Mouse (Mus musculus): ENCODE measurements around the gene Ppfia2.

Ppfia2 gene

DNA sequence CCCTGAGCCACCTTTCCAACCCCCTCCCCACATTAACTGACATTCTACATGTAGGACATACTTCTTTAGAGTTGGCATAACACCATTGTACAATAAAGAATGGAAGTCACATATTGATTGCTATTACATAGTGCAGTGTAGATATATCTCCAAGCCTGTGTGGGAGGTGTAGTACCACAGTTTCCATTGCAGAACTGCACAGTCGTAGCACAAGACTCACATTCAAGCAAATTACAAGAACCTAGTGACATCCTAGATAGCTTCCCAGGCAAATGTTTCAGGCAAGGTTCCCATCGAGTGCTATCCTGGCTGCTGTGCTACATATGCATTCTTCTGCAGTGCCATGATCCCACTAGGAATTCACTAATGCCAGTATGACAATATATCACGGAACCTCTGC is 200.0 kb downstream of the Ppfia2 start:
- DNase-seq, result no peak

DNA sequence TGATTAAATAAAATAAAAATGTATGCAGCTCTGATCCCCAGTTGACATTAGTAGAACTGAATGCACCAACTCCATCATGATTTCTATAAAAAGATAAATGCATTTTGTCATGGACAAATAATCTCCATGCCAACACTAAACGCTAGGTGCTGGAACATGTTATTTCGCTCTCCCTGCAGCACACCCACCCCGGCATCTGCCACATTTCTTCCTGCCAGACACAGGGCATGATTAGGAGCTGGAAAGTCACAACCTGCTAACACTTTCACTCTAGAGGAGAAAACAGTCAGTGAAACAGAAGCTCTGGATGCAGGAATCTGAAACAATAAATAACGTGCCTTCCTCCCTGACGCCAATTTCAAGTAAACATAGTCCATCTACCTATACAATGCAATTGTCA is 211.3 kb downstream of the Ppfia2 start:
- DNase-seq, result no peak

DNA sequence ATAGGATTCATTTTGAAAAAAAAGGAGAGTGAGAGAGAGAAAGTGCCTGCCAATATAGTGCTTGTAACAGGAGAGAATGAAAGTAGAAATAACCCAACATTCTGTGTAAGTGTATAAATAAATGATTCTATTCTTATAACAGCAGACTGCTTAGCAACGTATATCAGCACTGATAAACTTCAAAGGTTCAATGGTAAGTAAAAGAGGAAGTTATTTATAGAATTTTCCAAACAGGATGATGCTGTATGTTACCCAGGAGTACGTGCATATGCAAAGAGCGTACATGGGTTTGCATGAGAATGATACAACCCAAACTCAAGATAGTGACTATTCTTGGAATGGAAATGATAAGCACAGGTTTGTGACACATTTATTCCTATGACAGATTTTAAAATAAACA is 215.4 kb downstream of the Ppfia2 start:
- DNase-seq, result no peak

DNA sequence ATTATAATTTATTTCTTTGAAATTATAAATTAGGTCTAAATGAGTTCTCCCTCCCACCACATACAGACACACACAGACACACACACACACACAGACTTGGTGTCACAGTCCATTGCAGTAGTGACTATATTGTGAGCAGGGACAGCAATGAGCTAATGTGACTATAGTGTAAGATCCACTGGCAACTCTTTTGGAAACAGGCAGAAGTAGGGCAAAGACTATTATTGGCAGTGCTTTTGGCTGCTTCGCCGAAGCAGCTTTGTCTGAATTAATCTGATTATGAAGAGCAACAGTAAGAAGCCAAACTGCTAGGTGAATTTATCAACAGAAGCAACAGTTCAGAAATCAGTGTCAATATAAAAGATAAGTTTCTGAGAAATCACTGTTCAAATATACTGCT is 249.8 kb downstream of the Ppfia2 start:
- DNase-seq, result no peak

- no peak for DNase-seq
Measured at GRCm38 (mm10) chr10:106732265-106732664, 262.1 kb downstream of the Ppfia2 start.

- no peak for DNase-seq
Measured at GRCm38 (mm10) chr10:106736230-106737063, 266.3 kb downstream of the Ppfia2 start.

DNA sequence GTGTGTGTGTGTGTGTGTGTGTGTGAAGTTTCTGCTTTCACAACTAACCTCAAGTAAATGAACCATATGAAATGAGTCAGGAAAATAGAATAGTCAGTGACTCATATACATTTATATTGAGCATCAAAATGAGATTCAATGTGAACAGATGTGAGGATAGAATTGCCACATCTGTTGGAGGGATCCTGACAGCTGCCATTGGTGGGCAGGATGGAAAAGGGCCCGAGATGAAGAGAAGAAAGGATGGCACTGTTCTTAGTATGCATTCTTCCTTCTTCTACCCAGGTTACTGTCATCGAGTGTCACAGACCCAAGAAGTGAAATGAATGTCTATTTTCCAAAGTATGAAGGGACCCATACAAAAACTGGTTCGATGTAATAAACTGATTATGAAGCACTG is 268.1 kb downstream of the Ppfia2 start:
- DNase-seq, result no peak

DNA sequence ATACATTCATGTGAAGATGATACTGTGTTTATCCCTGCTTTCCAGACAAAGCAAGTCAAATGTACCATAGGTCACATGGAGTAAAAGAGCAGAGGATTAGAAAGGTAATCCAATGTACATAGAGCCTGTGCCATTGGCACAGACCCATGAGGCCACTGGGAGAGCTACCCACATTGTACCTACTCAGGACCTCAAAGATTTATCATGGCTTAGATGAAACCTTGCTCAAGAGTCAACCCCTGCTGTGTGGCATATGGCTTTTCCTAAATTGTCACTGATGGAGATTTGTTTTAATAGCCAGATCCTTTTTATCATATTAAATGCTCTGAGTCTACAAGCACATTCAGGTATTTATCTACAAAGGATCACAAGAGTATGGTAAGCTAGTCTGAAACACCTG is 274.8 kb downstream of the Ppfia2 start:
- DNase-seq, result no peak

- DNase-seq, result no peak
Measured at GRCm38 (mm10) chr10:106761061-106761460, 290.9 kb downstream of the Ppfia2 start.

- DNase-seq, result no peak
Measured at GRCm38 (mm10) chr10:106763785-106764184, 293.6 kb downstream of the Ppfia2 start.

DNA sequence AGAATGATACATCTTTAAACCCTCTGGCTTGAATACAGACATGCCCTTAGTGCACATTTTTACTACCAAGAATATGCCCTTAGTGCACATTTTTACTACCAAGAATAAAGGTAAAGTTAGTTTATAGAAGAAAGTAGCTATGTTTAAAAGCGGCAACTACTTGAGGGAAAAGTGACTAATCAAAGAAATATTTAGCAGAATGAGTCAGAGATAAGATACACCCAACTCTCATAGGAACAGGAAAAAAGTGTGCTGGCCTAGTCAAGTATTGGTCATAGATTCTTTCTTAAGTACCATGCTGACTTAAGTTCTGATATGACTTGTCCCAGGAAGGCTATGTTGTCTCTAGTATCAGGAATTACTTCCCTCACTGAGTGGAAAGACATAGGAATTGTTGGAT is 305.4 kb downstream of the Ppfia2 start:
- DNase-seq, result no peak

- DNase-seq, result no peak
Measured at GRCm38 (mm10) chr10:106815447-106815846, 345.3 kb downstream of the Ppfia2 start.

DNA sequence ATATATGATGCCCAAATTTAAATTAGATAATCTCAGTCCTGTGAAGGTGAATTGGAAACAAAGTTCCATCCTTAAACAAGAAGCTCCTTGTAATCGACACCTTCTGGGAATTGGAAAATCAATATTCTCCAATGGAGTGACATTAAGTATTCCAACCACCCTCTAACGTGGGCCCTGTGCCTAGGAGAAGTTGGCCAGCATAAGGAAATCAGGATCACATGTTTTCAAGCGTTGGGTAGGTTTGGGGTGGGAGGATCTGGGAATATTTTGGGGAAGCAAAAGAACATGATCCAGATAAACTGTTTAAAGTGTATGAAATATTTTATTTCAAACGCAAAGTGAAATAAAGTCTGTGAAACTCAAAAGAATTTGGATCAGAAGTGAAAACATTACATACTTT is 348.2 kb downstream of the Ppfia2 start:
- DNase-seq, result no peak

DNA sequence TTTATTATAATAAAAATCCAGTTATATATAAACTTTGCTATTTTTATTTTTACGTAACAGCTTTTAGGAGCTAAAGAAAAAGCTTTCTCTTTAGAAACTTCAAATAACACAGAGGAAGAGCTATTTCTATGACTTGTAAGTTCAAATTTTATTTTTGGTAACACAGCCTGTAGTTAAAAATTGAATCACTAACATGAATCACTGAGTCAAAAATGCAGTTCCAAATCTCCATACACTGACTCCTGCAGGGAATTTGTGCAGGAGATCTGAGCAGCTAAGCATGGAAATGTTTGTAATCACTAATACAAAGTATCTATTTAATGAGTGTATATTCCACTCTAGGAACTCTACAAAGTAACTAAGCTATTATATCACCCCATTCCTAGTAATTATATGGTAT is 354.1 kb downstream of the Ppfia2 start:
- DNase-seq, result no peak

DNA sequence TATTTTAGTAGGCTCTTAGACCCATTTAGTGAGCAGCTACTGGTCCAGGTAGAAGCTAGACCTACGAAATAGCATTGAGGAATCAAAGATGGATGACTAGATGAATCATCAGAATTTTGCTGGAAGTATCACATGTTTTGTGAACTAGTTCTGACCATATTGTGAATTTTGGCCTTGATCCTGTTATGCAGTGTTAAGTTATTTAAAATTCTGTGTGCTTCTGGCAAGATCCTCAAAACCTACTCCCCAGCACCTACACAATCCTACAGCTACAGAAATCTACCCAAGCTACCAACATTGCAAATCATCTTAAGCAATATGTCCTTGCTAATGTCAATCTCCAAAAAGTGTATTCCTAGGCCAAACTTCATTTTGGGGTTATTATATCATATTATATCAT is 368.3 kb downstream of the Ppfia2 start:
- no peak for DNase-seq

GRCm38 (mm10) chr10:106858106-106858505 is 388.0 kb downstream of the Ppfia2 start:
- DNase-seq, result no peak

DNA sequence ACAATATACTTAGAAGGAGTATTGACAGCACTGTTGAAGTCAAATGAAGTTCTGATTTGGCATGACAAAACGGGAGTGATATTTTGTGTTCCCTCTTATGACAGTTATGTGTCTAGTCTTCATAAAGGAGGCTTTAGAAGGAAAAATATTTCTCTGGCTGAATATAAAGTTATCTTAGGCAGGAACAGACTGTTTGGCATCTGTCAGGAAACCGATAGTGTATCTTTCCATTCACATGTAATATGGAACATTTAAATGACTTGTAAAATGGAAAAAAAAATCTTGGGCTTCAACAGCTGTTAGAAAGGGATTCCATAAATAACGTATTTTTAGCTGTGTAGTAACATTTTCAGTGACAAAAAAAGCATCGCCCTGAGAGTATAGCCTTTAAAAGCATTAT is 400.1 kb downstream of the Ppfia2 start:
- no peak for DNase-seq

DNA sequence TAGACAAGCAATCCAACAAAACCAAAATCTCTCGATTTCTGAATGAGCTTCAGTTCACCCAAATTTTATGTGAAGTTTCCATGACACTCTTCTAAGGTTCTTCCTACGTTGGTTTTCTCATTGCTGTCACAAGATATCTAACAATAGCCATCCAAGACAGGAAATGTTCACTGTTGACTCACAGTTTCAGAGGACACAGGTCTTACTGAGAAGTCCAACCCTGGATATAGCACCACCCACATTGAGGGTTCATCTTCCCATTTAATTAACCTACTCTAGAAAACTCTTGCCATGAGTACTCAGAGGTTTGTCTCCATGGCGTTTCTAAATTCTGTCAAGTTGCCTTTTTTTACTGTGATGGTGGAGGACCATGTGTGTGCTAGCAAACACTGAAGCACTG is 401.7 kb downstream of the Ppfia2 start:
- no peak for DNase-seq

GRCm38 (mm10) chr10:106872714-106873113 is 402.6 kb downstream of the Ppfia2 start:
- no peak for DNase-seq

- DNase-seq, result no peak
Measured at GRCm38 (mm10) chr10:106881330-106881729, 411.2 kb downstream of the Ppfia2 start.

GRCm38 (mm10) chr10:106896351-106896750 is 426.2 kb downstream of the Ppfia2 start:
- no peak for DNase-seq

DNA sequence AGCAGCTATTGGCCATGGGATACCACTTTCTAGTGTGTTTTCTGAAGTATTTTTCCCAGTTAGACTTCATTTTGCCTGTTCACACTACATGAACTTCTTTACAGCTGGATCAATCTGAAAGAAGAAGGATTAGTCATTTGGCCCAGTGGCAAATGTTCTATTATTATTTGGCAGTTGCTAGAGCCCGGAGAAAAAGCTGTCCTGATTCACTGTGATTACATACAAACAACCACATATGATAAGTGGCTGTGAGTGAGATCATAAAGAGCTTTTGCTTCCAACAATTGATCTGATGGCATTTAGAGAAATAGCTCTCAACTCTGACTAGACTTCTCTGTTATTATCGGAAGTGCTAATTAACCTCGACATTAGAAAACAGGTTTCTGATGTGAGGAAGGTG is 440.0 kb downstream of the Ppfia2 start:
- no peak for DNase-seq

DNA sequence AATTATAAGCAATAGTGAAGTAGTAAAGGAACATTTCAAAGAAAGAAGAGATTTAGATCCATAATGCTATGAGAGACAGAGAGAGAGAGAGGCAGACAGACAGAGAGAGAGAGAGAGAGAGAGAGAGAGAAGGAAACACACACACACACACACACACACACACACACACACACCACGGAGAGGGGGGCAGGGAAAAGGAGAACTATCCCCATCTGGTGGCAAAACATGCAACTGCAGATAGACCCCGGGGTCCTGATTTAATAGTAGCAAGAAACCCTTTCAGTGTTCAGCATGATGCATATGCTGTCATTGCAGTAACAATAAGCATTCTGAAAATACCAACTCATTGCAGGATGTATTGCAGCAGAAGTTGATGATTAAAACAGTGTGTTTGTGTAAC is 442.9 kb downstream of the Ppfia2 start:
- DNase-seq, result no peak

DNA sequence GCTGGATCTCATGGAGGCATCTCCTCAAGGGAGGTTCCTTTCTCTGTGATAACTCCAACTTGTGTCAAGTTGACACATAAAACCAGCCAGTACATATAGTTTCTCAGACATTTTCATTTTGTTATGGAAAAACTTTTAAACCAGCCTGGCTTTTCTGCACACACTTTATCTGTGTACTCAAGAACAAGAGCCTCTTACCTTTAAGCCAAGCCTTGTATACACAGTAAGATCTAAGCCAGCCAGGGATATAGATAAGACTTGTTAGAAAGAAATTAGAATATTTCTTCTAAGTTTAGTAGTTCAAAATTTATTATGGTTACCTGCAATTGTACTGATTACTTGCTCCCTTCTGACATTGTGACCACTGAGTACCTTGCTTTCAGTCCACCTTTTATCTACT is 444.1 kb downstream of the Ppfia2 start:
- DNase-seq, result no peak

DNA sequence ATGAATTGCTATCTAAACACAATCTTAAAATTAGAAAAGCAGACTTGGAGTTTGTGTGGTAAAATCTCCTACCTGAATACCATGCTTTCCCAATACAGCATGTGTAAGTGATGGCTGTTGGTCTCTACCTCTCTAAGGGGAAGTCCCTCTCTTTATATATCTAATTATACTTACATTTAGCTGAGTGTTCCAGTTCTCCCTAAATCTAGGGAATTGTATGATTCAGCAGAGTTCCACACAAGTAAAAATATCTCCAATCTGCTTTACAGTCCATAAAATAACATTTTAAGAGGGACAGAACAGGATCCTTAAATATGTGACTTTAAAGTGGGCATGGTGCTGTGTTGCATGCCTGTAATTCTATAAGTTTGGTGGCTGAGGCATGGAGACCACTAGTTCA is 444.7 kb downstream of the Ppfia2 start:
- no peak for DNase-seq

All from kidney, adult 11 months (tissue).